Mouse (Mus musculus) heart, postnatal 0 days (tissue): Measurements from ENCODE around the gene Otud3. TPM values are rescaled to one million over a fixed set of nuclear protein-coding genes. Genes with fewer than 3 reads are reported as not detected.

ENCODE experiments used
- ATAC-seq: fragments of 200-750 bp; cut with Nextera tagmentation; 2 replicates; pipeline ENCODE4 v1.8.0; 2017; ENCODE audit warnings: low read depth, moderate number of reproducible peaks, moderate library complexity; ENCODE audit not compliant: insufficient read depth
- DNase-seq: peaks from one replicate; pipeline ENCODE4 v3.0.0-alpha.2; 2016; ENCODE audit warnings: low spot score
- H3K27ac ChIP-seq: fragments of 300-500 bp; sonication (generic); 2 replicates; pipeline ENCODE4 v1.5.1; 2014; ENCODE audit warnings: low read depth, mild to moderate bottlenecking
- H3K27me3 ChIP-seq: fragments of 300-500 bp; sonication (generic); 2 replicates; pipeline ENCODE4 v1.6.1; 2014; ENCODE audit warnings: low read length, mixed read lengths; ENCODE audit not compliant: control insufficient read depth, insufficient read depth
- H3K36me3 ChIP-seq: fragments of 300-500 bp; sonication (generic); replicated peaks from 2 replicates; pipeline ENCODE4 v1.6.1; 2014; ENCODE audit warnings: low read length, mixed read lengths; ENCODE audit not compliant: control insufficient read depth, insufficient read depth
- H3K4me1 ChIP-seq: fragments of 300-500 bp; sonication (generic); 2 replicates; pipeline ENCODE4 v1.6.1; 2014; ENCODE audit warnings: antibody characterized with exemption; ENCODE audit not compliant: control insufficient read depth, insufficient read depth
- H3K4me2 ChIP-seq: fragments of 300-500 bp; sonication (generic); 2 replicates; pipeline ENCODE4 v1.6.1; 2014; ENCODE audit warnings: low read depth, mild to moderate bottlenecking, low read length, moderate library complexity
- H3K4me3 ChIP-seq: fragments of 300-500 bp; sonication (generic); 2 replicates; pipeline ENCODE4 v1.5.1; 2014; ENCODE audit warnings: low read depth, low read length
- H3K9ac ChIP-seq: fragments of 300-500 bp; sonication (generic); replicated peaks from 2 replicates; pipeline ENCODE4 v1.6.1; 2014; ENCODE audit warnings: low read depth, low read length, mixed read lengths
- H3K9me3 ChIP-seq: fragments of 300-500 bp; sonication (generic); replicated peaks from 2 replicates; pipeline ENCODE4 v1.6.1; 2016; ENCODE audit warnings: low read length; ENCODE audit not compliant: control insufficient read depth
- CTCF ChIP-seq: IDR thresholded peaks from 2 replicates; pipeline ENCODE4 v1.5.1; 2016; ENCODE audit warnings: antibody characterized with exemption, control low read depth, low read depth
- EP300 ChIP-seq: IDR thresholded peaks from 2 replicates; pipeline ENCODE4 v1.6.1; 2016; ENCODE audit warnings: antibody characterized with exemption, low read depth
- WGBS: fragments of 180-500 bp; shearing (Covaris S2); extraction: QIAGEN DNeasy Blood & Tissue Kit; methylation state at CpG from one replicate; pipeline ENCODE4 v1.1.7; 2014; 5-methylcytosine and 5-hydroxymethylcytosine counted together
- polyA plus RNA-seq: library from polyadenylated mRNA; unstranded; fragments of >200 nt; fragmentation: Nextera tagmentation; extraction: Ambion mirVana; gene quantifications from 2 replicates; pipeline ENCODE4 v1.2.1, GENCODE M21; 2015
- total RNA-seq: library from RNA; depleted of rRNA; stranded (reverse); fragments of >200 nt; gene quantifications from 2 replicates; pipeline ENCODE4 v1.2.3, GENCODE M21; 2014; ENCODE audit warnings: low replicate concordance

Otud3 gene
- total and polyA plus RNA-seq, 2 experiments from 2014 or later = 4.1 to 12.4 TPM

DNA sequence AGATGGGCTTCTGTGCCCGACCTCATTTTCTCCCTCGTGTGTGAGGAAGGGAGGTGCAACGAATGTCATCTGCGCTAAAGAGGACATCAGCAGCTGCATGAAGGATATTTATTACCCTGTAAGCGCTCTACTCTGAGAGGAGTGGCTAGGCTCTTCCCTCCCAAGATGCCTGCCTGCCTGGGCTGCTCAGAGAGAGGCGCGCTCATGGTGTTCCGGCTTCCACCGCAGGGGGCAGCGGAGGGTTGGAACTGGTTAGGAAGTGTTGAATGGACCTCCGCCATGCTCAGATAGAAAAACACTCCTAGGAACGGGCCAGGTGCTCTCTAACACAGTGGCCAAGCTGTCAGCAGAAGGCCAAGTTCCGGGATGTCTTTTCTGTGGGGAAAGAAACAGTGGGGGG is 54.0 kb downstream of the Otud3 start:
- WGBS = 6% methylated on average over 13 of the region's 13 CpGs
- H3K9me3 ChIP-seq = no peaks in the 10 kb centered on the region
- H3K27me3 ChIP-seq = 0 out of 2 replicates have a peak, but pooled peaks cover 14% of the 10 kb centered on the region
- H3K4me2 ChIP-seq = peak overlapping the region; percentile 23; the same call in 1 of the 2 replicates
- no peak overlapping the region for H3K27ac ChIP-seq
- no peak overlapping the region for H3K4me3 ChIP-seq
- no peaks in the 10 kb centered on the region for H3K4me1 ChIP-seq
- H3K36me3 ChIP-seq = no peaks in the 10 kb centered on the region
- ATAC-seq (peak; percentile 60), DNase-seq (peak; percentile 45)
- peak; percentile 61 for TF ChIP-seq CTCF
- no peak for TF ChIP-seq EP300
- no peak overlapping the region for H3K9ac ChIP-seq

DNA sequence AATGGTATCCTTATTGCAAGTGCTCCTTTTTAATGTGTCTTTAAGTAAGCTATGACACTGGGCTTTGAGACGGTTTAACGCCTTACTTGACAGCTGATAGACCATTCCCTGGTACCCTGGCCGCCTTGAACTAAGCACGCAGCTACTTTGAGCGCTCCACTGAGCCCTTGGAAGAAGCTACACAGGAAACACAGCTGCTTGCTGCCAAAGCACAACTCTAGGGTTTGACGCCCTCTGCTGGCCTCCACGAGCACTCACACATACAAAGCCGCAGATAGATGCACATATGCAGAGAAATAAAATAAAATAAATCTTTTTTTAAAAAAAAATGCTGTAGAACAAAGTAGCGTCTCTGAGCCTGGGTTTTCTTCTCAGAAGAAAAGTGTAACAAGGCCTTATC is 54.5 kb downstream of the Otud3 start:
- peak; percentile 23 for DNase-seq
- no peak overlapping the region for H3K9ac ChIP-seq
- H3K27me3 ChIP-seq = 0 out of 2 replicates have a peak, but pooled peaks cover 16% of the 10 kb centered on the region
- H3K36me3 ChIP-seq = no peaks in the 10 kb centered on the region
- H3K4me1 ChIP-seq = no peaks in the 10 kb centered on the region
- WGBS = 17% methylated on average over 9 of the region's 9 CpGs
- no peak for ATAC-seq
- H3K9me3 ChIP-seq = no peaks in the 10 kb centered on the region
- TF ChIP-seq CTCF (peak; percentile 28; the same call in 1 of the 2 replicates), EP300 (no peak)
- H3K27ac ChIP-seq = no peak overlapping the region
- H3K4me2 ChIP-seq = peak overlapping the region; percentile 23; the same call in 1 of the 2 replicates
- H3K4me3 ChIP-seq = no peak overlapping the region

DNA sequence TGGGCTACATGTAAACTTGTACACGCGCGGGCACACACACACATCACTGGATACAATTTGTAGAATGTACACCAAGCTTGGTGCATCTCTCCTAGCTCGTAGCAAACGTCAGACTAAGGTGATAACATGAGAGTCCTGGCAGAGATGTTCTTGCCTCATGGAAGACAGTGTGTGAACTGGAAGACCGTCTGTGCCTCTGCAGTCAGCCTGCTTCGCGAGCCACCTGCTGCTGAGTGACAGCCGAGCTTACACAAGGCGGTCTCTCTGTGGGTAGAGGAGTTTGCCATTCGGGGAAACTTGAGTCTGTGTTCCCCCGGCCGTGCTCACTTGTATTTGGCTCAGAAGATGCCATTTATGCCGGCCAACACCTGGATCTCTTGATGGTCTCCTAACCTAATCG is 55.3 kb downstream of the Otud3 start:
- H3K4me3 ChIP-seq = no peak overlapping the region
- WGBS = 64% methylated on average over 15 of the region's 15 CpGs
- H3K4me2 ChIP-seq = no peak overlapping the region
- H3K4me1 ChIP-seq = no peaks in the 10 kb centered on the region
- 0 out of 2 replicates have a peak, but pooled peaks cover 16% of the 10 kb centered on the region for H3K27me3 ChIP-seq
- ATAC-seq (no peak), DNase-seq (no peak)
- no peaks in the 10 kb centered on the region for H3K9me3 ChIP-seq
- no peak overlapping the region for H3K9ac ChIP-seq
- TF ChIP-seq EP300 = no peak
- no peak for TF ChIP-seq CTCF
- H3K27ac ChIP-seq = no peak overlapping the region
- no peaks in the 10 kb centered on the region for H3K36me3 ChIP-seq

DNA sequence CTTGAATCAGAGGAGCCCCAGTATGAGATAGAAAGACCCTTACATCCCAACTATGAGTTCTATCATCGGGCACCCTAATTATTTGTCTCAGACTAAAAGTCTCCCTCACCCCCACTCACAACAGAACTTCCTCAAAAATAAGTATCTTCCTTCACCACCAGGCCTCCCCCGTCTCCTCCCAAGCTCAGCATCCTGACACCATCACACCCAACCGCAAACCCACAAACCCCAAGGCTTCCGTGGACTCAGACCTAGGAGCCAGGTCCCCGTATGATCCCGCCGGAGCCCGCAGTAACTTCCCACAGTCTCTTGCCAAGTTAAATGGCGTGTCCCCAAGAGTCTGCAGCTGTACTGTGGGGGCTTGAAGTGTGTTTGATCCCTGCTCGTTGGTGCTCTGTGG is 56.2 kb downstream of the Otud3 start:
- DNase-seq (no peak), ATAC-seq (no peak)
- 0 out of 2 replicates have a peak, but pooled peaks cover 20% of the 10 kb centered on the region for H3K27me3 ChIP-seq
- H3K4me1 ChIP-seq = no peaks in the 10 kb centered on the region
- no peak for TF ChIP-seq EP300
- TF ChIP-seq CTCF = no peak
- H3K4me3 ChIP-seq = no peak overlapping the region
- no peak overlapping the region for H3K9ac ChIP-seq
- H3K27ac ChIP-seq = no peak overlapping the region
- 83% methylated on average over 10 of the region's 10 CpGs for WGBS
- no peak overlapping the region for H3K4me2 ChIP-seq
- no peaks in the 10 kb centered on the region for H3K9me3 ChIP-seq
- H3K36me3 ChIP-seq = no peaks in the 10 kb centered on the region

DNA sequence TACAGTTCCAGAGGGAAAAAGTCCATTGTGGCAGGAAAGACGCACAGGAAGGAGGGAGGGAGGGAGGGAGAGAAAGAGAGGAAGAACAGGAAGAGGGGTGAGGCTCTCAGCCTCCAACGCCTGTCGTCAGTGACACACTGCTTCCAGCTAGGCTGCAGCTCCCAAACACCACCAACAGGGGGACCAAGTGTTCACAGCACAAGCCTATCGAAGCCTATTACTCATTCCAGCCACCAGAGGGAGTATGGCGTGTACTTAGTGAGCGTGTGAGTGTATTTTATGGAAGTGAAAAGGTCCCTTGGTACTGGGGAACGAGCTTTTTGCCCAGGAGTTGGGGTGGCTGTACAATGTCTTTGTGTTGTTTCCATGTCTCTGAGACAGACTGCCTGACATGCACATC is 57.3 kb downstream of the Otud3 start:
- no peaks in the 10 kb centered on the region for H3K36me3 ChIP-seq

DNA sequence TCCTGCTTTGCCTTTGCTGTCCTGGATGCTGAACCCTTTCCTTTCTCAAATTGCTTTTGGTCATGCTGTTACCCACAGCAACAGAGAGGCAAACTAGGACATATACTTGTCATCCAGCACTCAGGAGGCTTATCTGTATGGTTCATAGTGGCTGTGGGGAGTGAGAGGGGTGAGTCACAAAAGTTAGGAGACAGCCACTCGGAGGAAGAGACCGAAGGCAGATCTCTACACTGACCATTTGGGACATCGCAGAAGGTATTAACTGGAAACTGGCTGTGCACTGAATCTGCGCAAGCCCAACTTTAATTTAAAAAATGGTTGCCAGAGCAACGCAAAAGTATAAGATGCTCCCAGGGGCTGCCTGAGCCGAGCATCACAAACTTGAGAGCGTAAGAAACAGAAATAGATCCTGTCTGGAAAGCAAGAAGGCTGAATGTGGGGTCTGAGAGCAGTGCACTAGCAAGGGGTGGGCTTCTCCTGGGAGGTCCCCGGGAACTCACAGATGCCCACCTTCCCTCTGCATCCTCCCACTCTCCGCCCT is 58.6 kb downstream of the Otud3 start:
- H3K27ac ChIP-seq = no peak overlapping the region
- no peak overlapping the region for H3K4me2 ChIP-seq
- H3K4me1 ChIP-seq = no peaks in the 10 kb centered on the region
- H3K9me3 ChIP-seq = no peaks in the 10 kb centered on the region
- no peak for DNase-seq
- H3K9ac ChIP-seq = no peak overlapping the region
- 78% methylated on average over 9 of the region's 9 CpGs for WGBS
- ATAC-seq = no peak
- H3K4me3 ChIP-seq = no peak overlapping the region
- no peaks in the 10 kb centered on the region for H3K36me3 ChIP-seq
- no peak for TF ChIP-seq CTCF
- no peak for TF ChIP-seq EP300
- 0 out of 2 replicates have a peak, but pooled peaks cover 29% of the 10 kb centered on the region for H3K27me3 ChIP-seq

More for the DNA sequence above, 57.3 kb downstream of the Otud3 start:
- no peak overlapping the region for H3K9ac ChIP-seq
- H3K4me3 ChIP-seq = no peak overlapping the region
- DNase-seq (peak; percentile 57), ATAC-seq (peak; percentile 49; the same call in 1 of the 2 replicates)
- TF ChIP-seq CTCF (peak; percentile 99), EP300 (no peak)
- no peaks in the 10 kb centered on the region for H3K4me1 ChIP-seq
- 27% methylated on average over 7 of the region's 7 CpGs for WGBS
- H3K4me2 ChIP-seq = no peak overlapping the region
- no peak overlapping the region for H3K27ac ChIP-seq
- H3K9me3 ChIP-seq = no peaks in the 10 kb centered on the region
- 0 out of 2 replicates have a peak, but pooled peaks cover 18% of the 10 kb centered on the region for H3K27me3 ChIP-seq
